Mouse (Mus musculus) MEL (cell line): ENCODE measurements at regions not wholly inside any gene's neighbourhood (a gene's known extent, or its start where the extent isn't known, plus 50 kb on each side); places are given as distances from the start of the nearest gene placed in this dataset.

Experiments used
- CHD2 ChIP-seq: IDR thresholded peaks from 2 replicates; pipeline ENCODE4 v1.6.1; 2011; ENCODE audit warnings: low read length, improper control_type of control experiment
- CTCF ChIP-seq, 3 experiments: IDR thresholded peaks in 2 of 3; conservative IDR thresholded peaks in 1 of 3; 2 replicates each; pipeline ENCODE4 v1.5.1; 2011 to 2012; ENCODE audit warnings: low read length in 3 of 3, low read depth in 2 of 3, mild to moderate bottlenecking in 2 of 3, improper control_type of control experiment in 1 of 3, inconsistent platforms in 1 of 3, mixed read lengths in 1 of 3, moderate library complexity in 1 of 3; ENCODE audit not compliant: control insufficient read depth in 1 of 3, insufficient read depth in 1 of 3, poor library complexity in 1 of 3, severe bottlenecking in 1 of 3
- MAX ChIP-seq: IDR thresholded peaks from 2 replicates; pipeline ENCODE4 v1.6.1; 2011; ENCODE audit warnings: low read length, improper control_type of control experiment
- POLR2AphosphoS5 ChIP-seq: IDR thresholded peaks from 2 replicates; pipeline ENCODE4 v1.6.1; 2012; ENCODE audit warnings: low read depth, borderline replicate concordance, mild to moderate bottlenecking, inconsistent platforms, low read length, moderate library complexity, mixed read lengths

DNA sequence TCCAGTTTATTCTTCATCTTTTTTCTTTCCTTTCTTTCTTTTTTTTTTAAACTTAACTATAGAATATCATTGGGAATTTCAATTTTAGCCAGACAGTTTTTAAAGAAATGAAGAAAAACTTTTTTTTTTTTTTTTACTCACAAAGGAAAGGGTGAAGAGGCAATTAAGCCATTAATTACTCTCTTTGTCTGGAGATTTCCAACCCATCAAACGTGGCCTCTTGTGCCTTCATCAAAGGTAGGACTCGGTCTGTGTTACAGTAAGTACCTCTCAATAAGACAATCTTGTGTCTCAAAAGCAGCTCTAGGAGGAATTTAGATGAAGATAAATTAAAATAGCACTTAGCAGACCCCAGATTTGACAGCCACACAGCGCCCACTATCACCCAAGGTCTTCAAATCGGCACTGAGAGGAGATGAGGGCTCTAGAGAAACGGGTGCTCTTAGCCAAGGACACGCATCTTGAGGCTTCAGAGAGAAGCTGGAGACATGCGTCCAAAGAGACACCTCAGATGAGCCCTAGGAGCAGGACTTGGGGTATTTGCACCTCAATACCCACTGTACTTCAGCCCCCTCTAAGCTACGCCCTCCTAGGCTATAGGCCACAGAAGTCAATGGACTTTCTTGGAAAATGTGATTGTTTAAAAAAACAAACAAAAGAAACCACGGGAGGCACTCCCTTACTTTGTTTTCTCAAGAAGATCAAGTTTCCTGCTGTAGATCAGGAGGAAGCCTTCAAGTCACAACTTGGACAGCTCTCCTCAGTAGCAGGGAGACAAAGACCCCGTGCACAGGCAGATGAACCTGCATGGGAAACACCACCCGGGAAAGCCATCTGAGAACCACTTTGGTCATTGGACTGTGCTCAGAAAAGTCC is 176.8 kb upstream of the Spred2 start:
- TF ChIP-seq CTCF (IDR thresholded peaks at IDR 0.05 in 2 of 3, conservative IDR thresholded peaks at IDR 0.05 in 1 of 3; ENCODE audit: control insufficient read depth in 1 of 3, insufficient read depth in 1 of 3, low read depth in 2 of 3, low read length in 3 of 3, poor library complexity in 1 of 3, severe bottlenecking in 1 of 3) (no peak), CHD2 (no peak), MAX (no peak), POLR2AphosphoS5 (no peak)
